Mouse (Mus musculus) v-Abl transformed pro-B cells (cell line): Measurements from ENCODE around the gene Plekhm1.

Experiments used
- in situ Hi-C, 2 experiments: fragments of 400-800 bp; cut with MboI; formaldehyde crosslinking; loops; one replicate each; pipeline ENCODE4 v1.15.1; 2025; ENCODE audit not compliant: unreplicated experiment in 2 of 2

Gene Plekhm1

DNA sequence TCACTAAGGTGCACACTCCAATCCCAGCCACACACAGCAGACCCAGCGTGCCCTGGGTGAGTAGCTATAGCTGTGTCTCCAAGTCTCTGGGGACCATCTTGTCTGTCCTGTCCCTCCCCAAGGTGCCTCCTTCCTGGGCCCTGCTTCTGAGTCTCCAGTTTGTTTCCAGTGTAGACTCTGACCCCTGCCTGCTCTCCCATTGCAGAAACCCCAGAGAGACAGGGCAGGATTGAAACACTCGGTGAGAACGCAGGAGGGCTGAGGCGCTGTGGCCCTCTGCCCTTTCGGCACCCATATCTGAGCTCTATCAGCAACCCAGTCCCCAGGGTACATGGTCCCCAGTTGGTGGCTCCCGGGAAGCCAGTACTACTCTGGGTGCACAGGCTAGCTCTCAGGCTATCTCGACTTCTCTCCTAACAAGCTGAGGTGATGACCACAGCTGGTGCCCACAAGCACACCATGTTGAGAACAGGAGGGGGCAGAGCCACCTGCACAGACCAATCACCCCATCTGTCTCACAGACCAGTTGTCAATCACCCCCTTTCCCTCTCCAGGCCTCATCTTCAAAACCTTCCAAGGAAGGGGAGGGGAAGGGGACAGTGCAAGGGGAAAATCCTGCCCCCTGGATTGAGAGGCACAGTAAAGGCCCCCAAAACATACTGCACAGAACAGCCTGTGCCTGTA, 66.9 kb downstream of the Plekhm1 start:
- in situ Hi-C loops, result loop anchor here in 1 of 2 experiments (25.0 kb wide), 1 partner anchor 567 kb away; no protein-coding TSS in a partner anchor

DNA sequence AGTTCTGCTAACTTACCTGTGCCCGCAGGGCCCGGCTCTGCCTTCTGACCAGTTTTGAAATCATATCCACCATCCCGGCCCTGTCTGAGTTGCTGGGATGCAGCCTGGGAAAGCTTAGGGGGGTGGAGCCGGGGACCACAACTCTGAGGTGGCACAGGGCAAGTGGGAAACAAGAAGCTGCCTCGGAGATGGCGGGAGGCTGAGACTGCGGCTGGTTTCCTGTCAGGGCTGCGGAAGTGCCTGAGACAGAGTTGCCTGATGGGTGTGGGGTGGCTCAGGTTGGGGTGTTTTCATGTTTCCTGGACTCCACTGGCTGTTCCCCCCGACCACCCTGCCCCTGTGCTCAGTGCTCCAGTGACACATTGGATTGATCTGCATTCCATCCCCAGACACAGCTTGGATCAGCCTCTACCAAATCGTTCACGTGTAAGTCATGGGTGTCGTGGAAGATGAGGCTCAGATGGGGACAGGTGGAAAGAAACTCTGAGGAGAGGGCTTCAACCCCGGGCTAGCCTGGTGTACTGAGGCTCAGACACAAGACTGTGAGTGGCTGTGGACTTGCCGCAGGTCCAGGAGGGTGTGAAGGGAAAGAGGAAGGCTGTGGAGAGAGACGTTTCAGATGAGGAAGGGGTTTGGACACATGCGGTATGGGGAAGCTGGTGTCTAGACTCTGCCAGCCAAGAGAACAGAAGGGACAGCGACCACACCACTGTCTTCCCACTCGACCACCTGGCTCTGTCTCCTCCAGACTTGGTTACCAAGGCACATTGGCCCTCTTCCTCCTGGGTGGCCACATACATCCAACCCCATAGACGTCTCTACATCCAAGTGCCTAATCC, 67.8 kb downstream of the Plekhm1 start:
- in situ Hi-C loops, result loop anchor here in 1 of 2 experiments (25.0 kb wide), 1 partner anchor 568 kb away; no protein-coding TSS in a partner anchor

- in situ Hi-C loops, result loop anchor here in 1 of 2 experiments (25.0 kb wide), 1 partner anchor 568 kb away; no protein-coding TSS in a partner anchor
Observed at GRCm38 (mm10) chr11:103343881-103344280, 68.6 kb downstream of the Plekhm1 start.

- in situ Hi-C loops, result loop anchor here in 1 of 2 experiments (25.0 kb wide), 1 partner anchor 569 kb away; no protein-coding TSS in a partner anchor
Observed at GRCm38 (mm10) chr11:103343063-103343462, 69.4 kb downstream of the Plekhm1 start.

DNA sequence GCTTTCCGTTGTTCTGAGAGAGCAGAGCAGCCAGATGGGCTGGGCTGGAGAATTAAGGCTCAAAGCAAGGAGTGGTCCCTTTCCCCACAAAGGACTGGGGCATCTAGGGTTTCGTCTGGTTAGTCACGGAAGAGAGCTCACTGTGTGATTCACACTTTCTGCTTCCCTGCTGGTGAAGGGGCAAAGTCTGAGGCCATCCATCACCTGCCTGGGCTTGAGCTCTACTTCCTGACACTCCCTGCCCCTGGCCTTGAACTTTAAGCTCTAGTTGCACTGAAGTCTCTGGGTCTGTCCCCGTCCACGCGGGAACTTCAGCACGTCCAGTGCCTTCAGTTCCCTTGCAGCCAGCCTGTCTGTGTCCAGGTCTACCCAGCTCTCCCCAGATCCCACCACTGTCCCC, 71.8 kb downstream of the Plekhm1 start:
- in situ Hi-C loops, result loop anchor here in 1 of 2 experiments (25.0 kb wide), 1 partner anchor 572 kb away; no protein-coding TSS in a partner anchor

DNA sequence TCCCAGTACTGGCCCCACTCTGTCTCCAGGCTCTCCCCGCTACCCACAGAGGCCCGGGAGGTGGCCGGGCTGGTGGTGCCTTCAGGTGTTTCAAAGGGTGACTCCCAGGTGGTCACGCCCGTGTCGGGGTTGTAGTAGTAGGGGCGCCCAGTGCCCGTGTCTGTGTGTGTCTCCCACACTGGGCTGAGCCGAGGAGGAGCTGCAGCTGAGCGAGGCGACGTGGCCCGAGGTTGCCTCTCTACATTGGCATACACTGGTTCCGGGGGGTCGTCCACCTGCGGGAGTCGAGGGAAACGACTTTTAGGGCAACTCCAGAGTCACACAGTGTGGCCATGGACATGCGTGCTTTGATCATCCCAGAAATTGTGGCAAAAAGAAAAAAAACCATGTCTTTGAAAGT, 72.4 kb downstream of the Plekhm1 start:
- in situ Hi-C loops, result loop anchor here in 1 of 2 experiments (25.0 kb wide), 1 partner anchor 572 kb away; no protein-coding TSS in a partner anchor

DNA sequence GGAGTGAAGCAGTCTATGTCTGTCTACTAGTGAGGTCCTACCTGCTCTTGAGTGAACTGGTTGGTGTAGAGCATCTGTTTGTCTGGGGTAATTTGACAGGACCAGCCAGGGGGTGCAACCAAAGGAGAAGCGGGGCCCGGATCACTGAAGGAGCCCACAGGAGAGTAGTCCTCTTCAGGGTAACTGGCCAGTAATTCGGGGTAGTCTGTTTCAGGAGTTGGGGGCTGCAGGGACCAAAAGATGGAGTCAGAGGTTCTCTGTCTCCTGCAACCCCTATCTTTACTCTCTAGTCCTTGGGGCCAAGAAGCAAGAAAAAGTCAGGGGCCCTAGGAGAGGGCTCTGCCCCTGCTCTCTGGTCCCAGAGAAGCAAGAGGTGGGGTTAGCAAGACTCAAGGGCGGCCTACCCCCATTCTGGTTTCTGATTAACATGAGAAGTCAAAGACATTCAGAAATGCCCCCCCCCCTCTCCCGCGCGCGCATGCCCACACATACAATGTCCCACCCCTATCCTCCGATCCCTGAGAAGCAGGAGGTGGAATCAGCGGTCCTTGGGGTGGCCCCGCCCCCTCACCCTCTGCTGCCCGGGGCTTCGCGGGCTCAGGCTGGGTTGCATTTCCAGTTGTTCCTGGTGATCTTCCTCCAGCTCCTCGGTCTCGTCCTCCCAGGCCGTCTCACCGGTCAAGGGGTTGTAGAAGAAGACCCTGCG, 72.9 kb downstream of the Plekhm1 start:
- in situ Hi-C loops, result loop anchor here (10.0 to 25.0 kb wide), 4 partner anchors 55 to 573 kb away; no protein-coding TSS in a partner anchor

- in situ Hi-C loops, result loop anchor here (10.0 to 25.0 kb wide), 4 partner anchors 56 to 574 kb away; no protein-coding TSS in a partner anchor
Observed at GRCm38 (mm10) chr11:103338671-103339070, 73.8 kb downstream of the Plekhm1 start.

DNA sequence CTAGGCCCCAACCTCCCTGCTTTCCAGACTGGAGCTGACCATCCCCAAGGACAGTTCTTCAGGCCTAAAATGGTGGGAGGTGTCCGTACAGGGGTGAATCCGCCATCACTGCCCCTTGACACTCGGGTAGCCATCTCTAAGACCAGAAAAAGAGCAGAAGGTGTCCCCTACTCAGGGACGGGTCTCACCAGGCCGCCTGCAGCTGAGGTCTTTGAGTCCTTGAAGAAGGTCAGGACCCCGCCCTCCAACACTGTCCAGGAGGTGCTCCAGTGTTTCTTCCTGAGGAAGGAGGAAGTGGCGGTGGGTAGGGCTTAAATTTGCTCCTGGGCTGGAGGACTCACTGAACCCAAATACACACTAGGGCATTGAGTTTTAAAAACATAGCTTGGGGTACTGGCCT, 74.4 kb downstream of the Plekhm1 start:
- in situ Hi-C loops, result loop anchor here (10.0 to 25.0 kb wide), 4 partner anchors 57 to 574 kb away; no protein-coding TSS in a partner anchor

DNA sequence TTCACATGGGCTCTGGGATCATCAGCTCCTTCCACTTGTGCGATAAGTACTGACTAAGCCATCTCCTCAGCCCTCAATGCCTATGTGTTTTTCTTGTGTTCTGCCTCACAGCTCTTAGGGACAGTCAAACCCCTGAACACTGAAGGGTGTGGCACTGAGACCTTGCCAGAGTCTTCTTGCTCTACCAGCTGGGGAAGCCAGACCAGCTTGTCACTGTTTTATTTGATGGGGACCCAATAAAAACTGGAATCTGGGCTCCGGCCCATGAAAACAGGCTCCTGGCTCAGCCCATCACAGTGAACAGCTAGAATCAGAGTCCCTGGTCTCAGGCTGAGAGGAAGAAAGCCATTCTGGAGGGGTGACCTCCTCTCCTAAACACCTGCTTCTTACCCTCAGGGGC, 75.3 kb downstream of the Plekhm1 start:
- in situ Hi-C loops, result loop anchor here (10.0 to 25.0 kb wide), 4 partner anchors 58 to 575 kb away; no protein-coding TSS in a partner anchor

- in situ Hi-C loops, result loop anchor here (10.0 to 25.0 kb wide), 4 partner anchors 59 to 577 kb away; no protein-coding TSS in a partner anchor
Observed at GRCm38 (mm10) chr11:103335561-103335960, 76.9 kb downstream of the Plekhm1 start.

GRCm38 (mm10) chr11:103334925-103335324, 77.6 kb downstream of the Plekhm1 start:
- in situ Hi-C loops, result loop anchor here (5.0 to 25.0 kb wide), 7 partner anchors 60 to 577 kb away; no protein-coding TSS in a partner anchor

DNA sequence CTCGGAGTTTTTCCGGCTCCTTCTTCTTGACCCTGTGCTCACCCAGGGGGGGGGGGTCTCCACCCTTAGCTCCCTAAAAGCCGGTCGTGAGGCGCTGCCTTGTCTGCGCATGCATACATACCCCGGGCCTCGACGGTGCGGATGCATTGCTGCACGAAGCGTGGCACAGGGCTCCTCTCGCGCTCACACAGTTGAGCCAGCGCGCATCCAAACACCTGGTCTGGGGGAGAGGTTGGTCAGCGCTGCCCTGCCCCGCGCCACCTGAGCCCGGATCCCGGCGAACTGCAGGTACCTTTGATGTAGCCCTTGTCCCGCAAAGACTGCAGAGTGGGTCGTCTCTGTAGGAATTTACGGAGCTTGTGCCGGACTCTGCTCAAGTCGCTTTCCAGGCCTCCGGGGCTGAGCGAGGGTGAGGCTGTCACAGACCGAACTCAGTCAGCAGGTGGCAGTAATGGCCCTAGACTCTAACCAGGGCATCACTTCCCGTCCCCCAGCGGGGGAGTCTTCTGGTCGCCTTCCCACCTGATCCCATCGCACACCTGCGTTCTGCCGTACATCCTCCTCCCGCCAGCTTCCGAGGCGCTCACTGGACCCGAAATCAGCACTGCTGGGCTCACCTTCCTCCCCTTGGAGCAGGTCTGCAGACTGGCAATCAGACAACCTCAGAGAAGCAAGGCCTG, 78.6 kb downstream of the Plekhm1 start:
- in situ Hi-C loops, result loop anchor here (5.0 to 25.0 kb wide), 7 partner anchors 61 to 578 kb away; no protein-coding TSS in a partner anchor

GRCm38 (mm10) chr11:103332890-103333651, 79.4 kb downstream of the Plekhm1 start:
- in situ Hi-C loops, result loop anchor here (5.0 to 25.0 kb wide), 7 partner anchors 62 to 579 kb away; no protein-coding TSS in a partner anchor

- in situ Hi-C loops, result loop anchor here (5.0 to 25.0 kb wide), 7 partner anchors 62 to 580 kb away; no protein-coding TSS in a partner anchor
Observed at GRCm38 (mm10) chr11:103332186-103332889, 80.1 kb downstream of the Plekhm1 start.

GRCm38 (mm10) chr11:103331502-103332185, 80.8 kb downstream of the Plekhm1 start:
- in situ Hi-C loops, result loop anchor here (5.0 to 25.0 kb wide), 7 partner anchors 63 to 581 kb away; no protein-coding TSS in a partner anchor

- in situ Hi-C loops, result loop anchor here (5.0 to 25.0 kb wide), 7 partner anchors 64 to 582 kb away; no protein-coding TSS in a partner anchor
Observed at GRCm38 (mm10) chr11:103330651-103331319, 81.7 kb downstream of the Plekhm1 start.
